Mouse (Mus musculus): ENCODE data around the gene Dnaja1.

The Dnaja1 gene

GRCm38 (mm10) chr4:40757157-40757779, 35.3 kb downstream of the Dnaja1 start:
- DNase-seq (ENCODE audit: low read depth), result no peak

GRCm38 (mm10) chr4:40757780-40758420, 36.0 kb downstream of the Dnaja1 start, which contains the start of gene Smu1:
TSS of gene Smu1 (minus strand) at chr4:40757923.
- peak; percentile 82 for DNase-seq (ENCODE audit: low read depth)

GRCm38 (mm10) chr4:40759876-40760275, 37.9 kb downstream of the Dnaja1 start:
- no peak for DNase-seq (ENCODE audit: low read depth)

- DNase-seq (ENCODE audit: low read depth), result no peak
These were observed 52.6 kb downstream of the Dnaja1 start for GRCm38 (mm10) chr4:40774279-40775259.

- no peak for DNase-seq (ENCODE audit: low read depth)
These were observed 54.5 kb downstream of the Dnaja1 start for GRCm38 (mm10) chr4:40776416-40776815.

- no peak for DNase-seq (ENCODE audit: low read depth)
These were observed 55.2 kb downstream of the Dnaja1 start for GRCm38 (mm10) chr4:40777116-40777515.

- no peak for DNase-seq (ENCODE audit: low read depth)
These were observed 56.7 kb downstream of the Dnaja1 start for GRCm38 (mm10) chr4:40778656-40779055.

- DNase-seq (ENCODE audit: low read depth), result no peak
These were observed 59.2 kb downstream of the Dnaja1 start for GRCm38 (mm10) chr4:40781143-40781542.

- no peak for DNase-seq (ENCODE audit: low read depth)
These were observed 60.0 kb downstream of the Dnaja1 start for GRCm38 (mm10) chr4:40781797-40782495.

GRCm38 (mm10) chr4:40783049-40783448, 61.1 kb downstream of the Dnaja1 start:
- DNase-seq (ENCODE audit: low read depth), result no peak

- DNase-seq (ENCODE audit: low read depth), result peak; percentile 73
These were observed 62.7 kb downstream of the Dnaja1 start for GRCm38 (mm10) chr4:40784556-40785169.

GRCm38 (mm10) chr4:40785620-40786166, 63.7 kb downstream of the Dnaja1 start:
- no peak for DNase-seq (ENCODE audit: low read depth)

GRCm38 (mm10) chr4:40786578-40786977, 64.6 kb downstream of the Dnaja1 start:
- no peak for DNase-seq (ENCODE audit: low read depth)
